Mouse (Mus musculus) C2C12 (cell line): ENCODE results near the gene Evi2a. TPM values are rescaled to one million over a fixed set of nuclear protein-coding genes. Genes with fewer than 3 reads are reported as not detected.

Experiments used
- H3K27me3 ChIP-seq: one replicate; pipeline ENCODE4 v1.6.1; 2011; ENCODE audit not compliant: control insufficient read depth, insufficient read depth, insufficient read length
- H3K36me3 ChIP-seq: one replicate; pipeline ENCODE4 v1.6.1; 2011; ENCODE audit not compliant: control insufficient read depth, insufficient read depth
- H3K4me3 ChIP-seq: one replicate; pipeline ENCODE4 v1.5.1; 2011; ENCODE audit warnings: mild to moderate bottlenecking, control low read depth; ENCODE audit not compliant: poor library complexity, insufficient read depth, severe bottlenecking
- H3K79me2 ChIP-seq: one replicate; pipeline ENCODE4 v1.6.1; 2011; ENCODE audit not compliant: control insufficient read depth, insufficient read depth
- H3K79me3 ChIP-seq: one replicate; pipeline ENCODE4 v1.6.1; 2011; ENCODE audit warnings: low read depth, control low read depth
- H3ac ChIP-seq: one replicate; pipeline ENCODE3; 2011; ENCODE audit warnings: low read depth; ENCODE audit not compliant: control insufficient read depth, insufficient read length
- CEBPB ChIP-seq: IDR thresholded peaks from one replicate; pipeline ENCODE4 v1.6.1; 2011; ENCODE audit warnings: low read depth, mild to moderate bottlenecking, control low read depth, moderate library complexity
- CTCF ChIP-seq: IDR thresholded peaks from one replicate; pipeline ENCODE4 v1.5.1; 2011; ENCODE audit not compliant: control insufficient read depth, insufficient read depth, insufficient read length
- FOSL1 ChIP-seq: IDR thresholded peaks from one replicate; pipeline ENCODE4 v1.8.0; 2011; ENCODE audit warnings: mild to moderate bottlenecking, low read length; ENCODE audit not compliant: poor library complexity, insufficient read depth, severe bottlenecking
- MAX ChIP-seq: IDR thresholded peaks from one replicate; pipeline ENCODE4 v1.6.1; 2011; ENCODE audit warnings: mild to moderate bottlenecking, control low read depth
- MYOD1 ChIP-seq: IDR thresholded peaks from one replicate; pipeline ENCODE4 v1.6.1; 2011; ENCODE audit warnings: low read depth; ENCODE audit not compliant: control insufficient read depth, insufficient read length
- MYOG ChIP-seq: IDR thresholded peaks from one replicate; pipeline ENCODE4 v1.6.1; 2011; ENCODE audit not compliant: control insufficient read depth, insufficient read length; ENCODE audit errors: extremely low read depth
- USF1 ChIP-seq: IDR thresholded peaks from one replicate; pipeline ENCODE4 v1.6.1; 2011; ENCODE audit warnings: low read depth, mild to moderate bottlenecking, control low read depth, moderate library complexity
- polyA plus RNA-seq: library from polyadenylated mRNA; unstranded; fragments of >200 nt; fragmentation: generic; extraction: Trizol; gene quantifications from one replicate; pipeline ENCODE4 v1.2.1, GENCODE M21; 2012; ENCODE audit warnings: missing spikeins

Evi2a gene
- polyA plus RNA-seq, 1 experiment = 12.9 TPM

DNA sequence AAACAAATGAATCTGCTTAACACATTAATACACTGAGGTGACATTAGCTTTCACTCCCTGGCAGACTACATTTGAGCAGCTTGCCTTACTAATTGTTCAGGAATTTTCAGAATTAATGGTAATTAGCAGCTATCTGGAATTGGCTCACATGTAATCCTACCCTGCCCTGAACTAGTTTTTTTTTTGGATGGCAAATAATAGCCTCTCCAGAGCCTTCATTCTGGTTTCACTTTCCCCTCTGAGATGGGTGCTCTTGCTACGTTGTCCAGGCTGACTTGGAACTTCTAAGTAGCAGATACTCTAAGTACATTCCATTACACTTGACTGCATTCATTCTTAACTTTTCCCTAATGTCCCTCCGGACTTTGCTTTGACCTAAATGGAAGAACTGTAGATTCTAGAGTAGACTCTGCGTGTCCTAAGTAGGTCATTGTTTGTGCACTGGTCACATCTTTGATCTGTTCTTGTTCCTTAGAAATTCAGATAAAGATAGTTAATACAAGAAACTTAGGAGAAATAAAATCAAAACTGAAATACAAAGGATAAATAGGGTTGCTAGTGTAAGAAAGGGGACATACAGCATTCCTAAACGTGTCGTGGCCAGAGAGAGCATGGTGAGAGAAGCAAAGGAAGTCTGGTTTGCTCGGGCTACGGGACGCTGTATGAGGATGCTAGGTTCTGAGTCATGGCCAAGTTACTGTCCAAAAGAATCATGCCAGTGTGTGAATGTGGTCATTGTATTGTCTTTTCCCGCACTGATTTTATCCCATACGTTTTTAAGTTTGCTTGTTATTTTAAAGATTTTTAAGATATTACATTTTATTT lies 35.2 kb downstream of the Evi2a start:
- TF ChIP-seq USF1 (no peak), FOSL1 (no peak), MYOG (no peak), CTCF (no peak), MAX (peak; percentile 42), CEBPB (no peak), MYOD1 (no peak)
- peaks cover 13% of the 10 kb centered on the region for H3K36me3 ChIP-seq
- H3K4me3 ChIP-seq = no peak overlapping the region
- peak overlapping the region; percentile 33 for H3ac ChIP-seq
- no peaks in the 10 kb centered on the region for H3K79me3 ChIP-seq
- H3K27me3 ChIP-seq = no peaks in the 10 kb centered on the region
- no peaks in the 10 kb centered on the region for H3K79me2 ChIP-seq

DNA sequence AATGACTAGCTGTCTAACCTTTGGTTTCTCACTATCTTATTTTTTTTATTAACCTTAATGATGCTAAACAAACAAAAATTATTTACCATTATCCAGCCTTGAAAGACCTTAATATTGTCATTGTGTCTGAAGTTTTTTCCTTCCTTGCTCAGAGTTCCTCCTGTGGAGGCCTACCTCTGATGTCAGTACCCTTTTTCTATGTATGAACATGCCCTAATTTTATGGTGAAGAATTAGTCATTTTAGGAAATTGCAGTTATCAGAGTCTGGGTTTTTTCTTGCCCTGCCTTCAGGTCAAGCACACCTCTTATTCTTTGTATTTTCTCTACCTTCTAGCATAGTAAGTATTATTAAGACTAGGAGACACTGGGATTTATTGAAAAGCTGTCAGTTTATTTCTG lies 45.7 kb downstream of the Evi2a start:
- Histone ChIP-seq H3K79me2 (no peaks in the 10 kb centered on the region), H3ac (no peak overlapping the region), H3K27me3 (no peaks in the 10 kb centered on the region), H3K4me3 (no peak overlapping the region), H3K36me3 (peaks cover 41% of the 10 kb centered on the region), H3K79me3 (no peaks in the 10 kb centered on the region)
- TF ChIP-seq MAX = no peak

DNA sequence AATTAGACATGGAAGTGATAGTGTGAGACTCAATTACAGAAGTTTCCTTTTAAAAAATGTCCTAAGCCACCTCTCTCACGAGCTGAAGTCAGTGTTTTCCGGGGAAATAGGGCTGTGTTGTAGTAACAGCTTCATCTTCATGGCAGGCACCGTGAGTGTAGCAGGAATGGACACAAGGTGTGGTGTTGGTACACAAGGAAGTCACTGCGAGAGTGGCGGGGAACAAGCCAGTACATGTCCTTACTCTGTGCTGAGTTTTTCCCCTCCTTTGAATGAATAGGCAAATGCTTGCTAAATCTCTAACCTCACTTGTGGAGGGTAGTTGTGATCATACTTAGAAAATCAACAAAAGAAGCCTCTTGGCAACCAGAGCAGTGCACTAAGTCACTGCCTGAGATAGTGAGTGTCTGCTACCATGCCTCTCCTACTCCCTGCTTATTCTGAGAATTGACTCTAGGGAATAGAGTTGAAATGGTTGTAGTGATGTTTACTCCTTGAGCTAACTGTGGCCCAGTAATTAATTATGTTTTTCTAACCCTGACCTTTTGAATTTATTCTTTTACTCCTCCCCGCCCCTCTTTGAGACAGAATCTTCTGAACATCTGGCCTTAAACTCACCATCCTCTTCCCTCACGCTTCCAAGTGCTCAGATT lies 46.4 kb downstream of the Evi2a start:
- TF ChIP-seq CEBPB (no peak), MAX (no peak), USF1 (no peak), MYOD1 (no peak), FOSL1 (no peak), MYOG (no peak), CTCF (no peak)
- peaks cover 45% of the 10 kb centered on the region for H3K36me3 ChIP-seq
- no peaks in the 10 kb centered on the region for H3K79me2 ChIP-seq
- no peaks in the 10 kb centered on the region for H3K79me3 ChIP-seq
- H3K4me3 ChIP-seq = no peak overlapping the region
- no peaks in the 10 kb centered on the region for H3K27me3 ChIP-seq
- H3ac ChIP-seq = no peak overlapping the region

DNA sequence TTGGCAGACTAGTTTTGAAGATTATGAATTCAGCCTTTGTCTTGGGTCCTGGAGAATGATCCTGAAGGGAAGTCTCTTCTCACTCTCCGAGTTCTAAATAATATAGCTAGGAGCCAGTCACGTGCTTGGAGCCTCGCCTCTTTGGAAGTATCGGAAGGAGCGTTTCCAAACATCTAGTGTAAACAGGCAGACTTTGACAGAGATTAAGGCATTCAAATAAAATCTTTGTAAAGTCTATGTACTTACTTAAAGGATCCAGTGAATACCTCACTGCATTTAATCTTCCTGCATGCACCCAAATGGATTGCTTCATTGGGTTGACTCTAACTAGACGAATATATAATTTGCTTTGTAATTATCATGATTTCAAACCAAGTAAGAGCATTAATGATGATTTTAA lies 47.0 kb downstream of the Evi2a start:
- H3K79me2 ChIP-seq = no peaks in the 10 kb centered on the region
- no peak overlapping the region for H3ac ChIP-seq
- H3K36me3 ChIP-seq = peaks cover 47% of the 10 kb centered on the region
- no peak overlapping the region for H3K4me3 ChIP-seq
- no peak for TF ChIP-seq MYOG
- no peak for TF ChIP-seq FOSL1
- TF ChIP-seq USF1 = no peak
- no peak for TF ChIP-seq CEBPB
- no peaks in the 10 kb centered on the region for H3K79me3 ChIP-seq
- H3K27me3 ChIP-seq = no peaks in the 10 kb centered on the region

Other genes with a start within 250 kb of the Evi2a start
- not detected for gene Gm9964, start 233.7 kb downstream of the Evi2a start, polyA plus RNA-seq
- gene Nf1, start 190.9 kb downstream of the Evi2a start, polyA plus RNA-seq = 8.0 TPM
- gene Omg, start 26.5 kb downstream of the Evi2a start, polyA plus RNA-seq = 0.16 TPM
- gene Evi2b, start 6.8 kb downstream of the Evi2a start, polyA plus RNA-seq = 0.30 TPM
- gene Evi2, start within 50 bp of the Evi2a start, polyA plus RNA-seq = 0.07 TPM
- 0.11 TPM for gene Rab11fip4, start 60.6 kb upstream of the Evi2a start, polyA plus RNA-seq